Comparison of ENCODE assay signal across 7 mouse cellular contexts in genomic region chr9:102354561-102354973, GRCm38 (mm10). TPM values are rescaled to one million over a fixed set of nuclear protein-coding genes. Genes with fewer than 3 reads are reported as not detected.
DNase-seq lines count a peak whose midpoint lies in the region; ATAC-seq and TF ChIP-seq lines count a peak whose summit lies in the region.

TSS of gene Ephb1 (minus strand) at chr9:102354693.

- no peak for TF ChIP-seq POLR2A in spleen, adult 2 months (IDR thresholded peaks at IDR 0.05; ENCODE audit: low read depth, low read length)

- H3K4me3 ChIP-seq in embryonic facial prominence, embryonic 12.5 days = peak within 1 kb of the TSS; percentile 65
- peak within 1 kb of the TSS; percentile 68 for H3K4me3 ChIP-seq in limb, embryonic 10.5 days
- peak within 1 kb of the TSS; percentile 76 for H3K4me3 ChIP-seq in midbrain, embryonic 13.5 days (replicated peaks)
- peak within 1 kb of the TSS; percentile 11; the same call in 1 of the 2 replicates for H3K4me3 ChIP-seq in spleen, adult 2 months (ENCODE audit: extremely low read depth, insufficient read depth, insufficient read length)

- peaks cover 17% of the 10 kb centered on the region for H3K4me1 ChIP-seq in embryonic facial prominence, embryonic 12.5 days
- peaks cover 26% of the 10 kb centered on the region for H3K4me1 ChIP-seq in limb, embryonic 10.5 days
- H3K4me1 ChIP-seq in midbrain, embryonic 13.5 days (replicated peaks) = peaks cover 34% of the 10 kb centered on the region
- H3K4me1 ChIP-seq in spleen, adult 2 months (ENCODE audit: control insufficient read depth, insufficient read depth, insufficient read length) = no peaks in the 10 kb centered on the region; the same call in 1 of the 2 replicates

- DNase-seq in adrenal gland, postnatal 36 days = peak; percentile 71 to 77
- DNase-seq in heart, adult 11 months = peak; percentile 99
- DNase-seq in kidney, adult 18-20 months = peak; percentile 81
- DNase-seq in limb, embryonic 10.5 days (ENCODE audit: low spot score) = peak; percentile 87
- DNase-seq in spleen, adult 2 months (ENCODE audit: low read depth in 1 of 2, low spot score in 2 of 2) = peak in 1 of 2 experiments; percentile 20

- WGBS in embryonic facial prominence, embryonic 12.5 days = under 1% methylated on average over 22 of the region's 22 CpGs
- under 1% methylated on average over 22 of the region's 22 CpGs for WGBS in limb, embryonic 10.5 days
- WGBS in midbrain, embryonic 13.5 days = 0% methylated on average over 22 of the region's 22 CpGs
- 5% methylated on average over 22 of the region's 22 CpGs for WGBS in spleen, adult 2 months

- TF ChIP-seq CTCF in spleen, adult 2 months (IDR thresholded peaks at IDR 0.05; ENCODE audit: extremely low read depth, insufficient read depth, insufficient read length, insufficient replicate concordance) = peak; percentile 85

- no peaks in the 10 kb centered on the region for H3K9me3 ChIP-seq in embryonic facial prominence, embryonic 12.5 days
- no peaks in the 10 kb centered on the region for H3K9me3 ChIP-seq in limb, embryonic 10.5 days (replicated peaks)
- H3K9me3 ChIP-seq in midbrain, embryonic 13.5 days = no peaks in the 10 kb centered on the region

- H3K36me3 ChIP-seq in embryonic facial prominence, embryonic 12.5 days = no peaks in the 10 kb centered on the region
- no peaks in the 10 kb centered on the region for H3K36me3 ChIP-seq in limb, embryonic 10.5 days
- no peaks in the 10 kb centered on the region for H3K36me3 ChIP-seq in midbrain, embryonic 13.5 days
- H3K36me3 ChIP-seq in spleen, adult 2 months (ENCODE audit: control insufficient read depth, insufficient read depth, low read length) = no peaks in the 10 kb centered on the region

- H3K4me2 ChIP-seq in embryonic facial prominence, embryonic 12.5 days (replicated peaks) = peak within 1 kb of the TSS; percentile 100
- H3K4me2 ChIP-seq in midbrain, embryonic 13.5 days (replicated peaks) = peak within 1 kb of the TSS; percentile 81

- H3K27me3 ChIP-seq in embryonic facial prominence, embryonic 12.5 days = peaks cover 70% of the 10 kb centered on the region
- H3K27me3 ChIP-seq in limb, embryonic 10.5 days (ENCODE audit: low read depth, poor library complexity, severe bottlenecking) = peaks cover 81% of the 10 kb centered on the region
- H3K27me3 ChIP-seq in midbrain, embryonic 13.5 days = peaks cover 42% of the 10 kb centered on the region
- peaks cover 8% of the 10 kb centered on the region for H3K27me3 ChIP-seq in spleen, adult 2 months (ENCODE audit: control insufficient read depth, insufficient read depth, low read length)

- peak; percentile 93 for ATAC-seq in embryonic facial prominence, embryonic 12.5 days (ENCODE audit: insufficient number of reproducible peaks, insufficient read depth, low FRiP score, low TSS enrichment)
- peak; percentile 98 for ATAC-seq in midbrain, embryonic 13.5 days

- no peak within 1 kb of the TSS for H3K27ac ChIP-seq in embryonic facial prominence, embryonic 12.5 days
- H3K27ac ChIP-seq in limb, embryonic 10.5 days = peak within 1 kb of the TSS; percentile 78
- H3K27ac ChIP-seq in midbrain, embryonic 13.5 days = peak within 1 kb of the TSS; percentile 87
- H3K27ac ChIP-seq in spleen, adult 2 months (ENCODE audit: insufficient read depth, low read length) = no peak within 1 kb of the TSS

- H3K9ac ChIP-seq in embryonic facial prominence, embryonic 12.5 days = peak within 1 kb of the TSS; percentile 77
- peak within 1 kb of the TSS; percentile 98 for H3K9ac ChIP-seq in midbrain, embryonic 13.5 days (replicated peaks)

RNA-seq across cellular contexts. Expression of gene Ephb1, which starts in this region (rescaled TPM):
- 1 to 10 TPM; 2.1 to 3.2 TPM for total RNA-seq in adrenal gland, postnatal 36 days (2021)
- polyA plus RNA-seq in embryonic facial prominence, embryonic 12.5 days (2016; fragmentation: Nextera tagmentation; extraction: Ambion mirVana) = 6.0 and 6.5 TPM in 2 replicates
- polyA plus RNA-seq in limb, embryonic 10.5 days (2016; fragmentation: Nextera tagmentation; extraction: Ambion mirVana) = 1.1 and 1.2 TPM in 2 replicates
- 62.9 and 66.2 TPM in 2 replicates for polyA plus RNA-seq in midbrain, embryonic 13.5 days (2015; fragmentation: Nextera tagmentation; extraction: Ambion mirVana)
- 0.20 and 0.32 TPM in 2 replicates for polyA plus RNA-seq in spleen, adult 2 months (2012; rRNA removed)

Comparison
In these comparisons a context has a peak if more than half of its experiments do, and no peak if none do; other contexts are left out.
1. H3K27ac ChIP-seq: peak in limb, embryonic 10.5 days (single experiment) and midbrain, embryonic 13.5 days (single experiment); none in embryonic facial prominence, embryonic 12.5 days (single experiment) and spleen, adult 2 months (single experiment).
2. H3K4me3 ChIP-seq: peak in every context shown above with its lines; median percentile 76 in midbrain, embryonic 13.5 days; 68 in limb, embryonic 10.5 days; 65 in embryonic facial prominence, embryonic 12.5 days; 11 in spleen, adult 2 months.